Mouse (Mus musculus): Measurements from ENCODE around the gene Hdhd3.
A peak's percentile ranks its signal among the peaks of the same experiment; 100 is the strongest.
"Not testable (repeated sequence)": the region's sequence is repeated elsewhere in the genome, so short reads cannot be mapped to it uniquely, and the experiment has no call there.

Hdhd3 gene

DNA sequence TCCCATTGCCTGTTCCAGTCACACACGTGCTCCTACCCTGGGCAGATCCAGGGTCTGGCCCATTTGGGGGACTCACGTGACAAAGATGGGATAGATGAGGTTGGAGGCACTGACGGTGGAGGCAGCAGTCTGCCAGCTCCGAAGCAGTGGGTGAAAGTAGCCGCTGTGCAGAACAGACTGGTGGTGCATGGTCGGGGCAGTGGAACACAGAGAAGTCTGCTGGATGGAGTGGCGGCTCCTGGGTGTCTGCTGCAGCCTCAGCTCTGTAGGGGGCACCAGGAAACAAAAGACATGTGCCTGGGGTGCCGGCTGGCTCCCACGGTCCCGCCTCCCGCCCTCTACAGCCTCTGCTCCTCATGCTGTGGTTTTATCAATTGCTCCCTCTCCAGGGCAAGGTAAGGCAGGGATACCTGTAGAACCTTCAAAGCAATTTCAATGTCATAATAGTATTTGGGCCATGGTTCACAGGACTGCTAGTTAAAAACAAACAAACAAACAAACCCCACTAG is 10.8 kb upstream of the Hdhd3 start:
- peak; percentile 53 for DNase-seq (ENCODE audit: low read depth, low spot score)

DNA sequence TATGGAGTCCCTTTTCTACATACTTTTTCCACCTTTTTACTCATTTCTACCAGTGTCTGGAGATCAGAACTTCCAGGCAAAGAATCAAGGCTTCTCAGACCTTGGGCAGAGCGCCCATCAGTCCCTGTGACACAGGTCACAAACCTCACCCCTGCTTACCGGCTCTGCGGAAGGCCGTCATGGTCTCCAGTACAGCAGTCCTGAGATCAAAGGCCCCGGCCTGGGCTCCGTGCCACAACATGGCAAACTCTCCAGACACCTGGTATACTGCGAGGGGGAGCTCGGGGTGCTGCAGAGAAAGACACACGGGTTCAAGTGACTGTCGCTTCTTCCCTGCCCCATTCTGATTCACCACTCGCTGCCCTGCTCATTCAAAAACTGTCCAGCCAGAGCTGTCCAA is 6.7 kb upstream of the Hdhd3 start:
- no peak for DNase-seq (ENCODE audit: low read depth, low spot score)

- no peak for DNase-seq (ENCODE audit: low read depth, low spot score)
Observed at GRCm38 (mm10) chr4:62508839-62509238, 5.6 kb upstream of the Hdhd3 start.

- no peak for DNase-seq (ENCODE audit: low read depth, low spot score)
Observed at GRCm38 (mm10) chr4:62506798-62507197, 3.5 kb upstream of the Hdhd3 start.

DNA sequence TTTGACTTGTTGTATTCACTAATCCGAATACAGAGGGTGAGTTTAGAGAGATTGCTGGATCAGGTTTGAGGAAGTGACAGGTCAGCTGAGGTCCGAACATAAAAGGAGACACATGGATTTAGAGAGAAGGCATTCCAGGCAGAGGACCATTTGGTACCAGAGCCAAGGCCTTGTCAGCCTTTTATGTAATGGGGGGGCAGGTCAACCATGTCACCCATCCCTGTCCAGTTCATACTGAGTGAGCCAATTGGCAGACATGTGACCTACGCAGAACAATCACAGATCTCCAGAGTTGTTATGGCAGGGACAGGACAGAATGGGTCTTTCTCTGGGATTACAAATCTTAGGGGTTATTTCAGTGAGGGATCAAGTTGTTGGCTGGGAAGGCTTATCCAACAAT is 2.7 kb upstream of the Hdhd3 start:
- DNase-seq (ENCODE audit: low read depth, low spot score) = no peak

- DNase-seq (ENCODE audit: low read depth, low spot score) = no peak
Observed at GRCm38 (mm10) chr4:62502969-62503368, 298 bp downstream of the Hdhd3 start.

DNA sequence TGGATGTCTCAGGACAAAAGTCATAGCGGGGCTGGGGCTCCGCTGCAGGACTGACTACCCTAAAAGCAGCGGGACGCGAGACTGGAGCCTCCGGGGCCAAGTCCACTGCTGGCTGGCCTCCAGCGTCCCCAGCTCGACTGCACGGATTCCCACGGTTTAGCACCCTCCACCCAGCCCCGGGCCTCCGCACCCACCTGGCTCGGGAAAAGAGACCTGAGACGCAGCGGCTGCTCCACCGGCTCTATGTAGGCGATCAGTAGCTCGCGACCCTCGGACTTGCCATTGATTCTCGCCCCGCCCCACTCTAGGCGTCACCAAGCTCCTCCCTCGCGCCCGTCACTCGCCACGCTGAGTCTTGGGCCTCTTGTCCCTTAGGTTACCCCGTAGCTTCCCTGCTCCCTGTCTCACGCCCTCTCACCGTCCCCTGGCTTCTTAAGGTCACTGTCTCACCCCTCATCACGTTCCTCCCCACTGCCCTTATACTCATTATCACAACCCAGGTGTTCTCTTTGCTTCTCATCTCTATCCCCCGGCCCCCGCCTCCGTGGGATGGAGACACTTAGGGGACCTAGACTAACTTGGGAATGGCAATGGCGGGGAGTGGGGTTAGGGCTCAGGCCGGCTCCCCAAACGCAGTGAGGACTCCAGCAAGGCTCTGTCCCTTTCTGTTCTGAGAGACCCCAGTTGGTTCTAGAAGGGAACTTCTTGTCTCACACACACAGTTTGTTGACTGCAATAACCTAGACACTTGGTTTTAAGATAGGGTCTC is 1.1 kb downstream of the Hdhd3 start:
- peak; percentile 97 for DNase-seq (ENCODE audit: low read depth, low spot score)

GRCm38 (mm10) chr4:62501534-62501933 is 1.7 kb downstream of the Hdhd3 start:
- no peak for DNase-seq (ENCODE audit: low read depth, low spot score)

GRCm38 (mm10) chr4:62500799-62501198 is 2.5 kb downstream of the Hdhd3 start:
- no peak for DNase-seq (ENCODE audit: low read depth, low spot score)

GRCm38 (mm10) chr4:62496815-62497214 is 6.5 kb downstream of the Hdhd3 start:
- no peak for DNase-seq (ENCODE audit: low read depth, low spot score)

DNA sequence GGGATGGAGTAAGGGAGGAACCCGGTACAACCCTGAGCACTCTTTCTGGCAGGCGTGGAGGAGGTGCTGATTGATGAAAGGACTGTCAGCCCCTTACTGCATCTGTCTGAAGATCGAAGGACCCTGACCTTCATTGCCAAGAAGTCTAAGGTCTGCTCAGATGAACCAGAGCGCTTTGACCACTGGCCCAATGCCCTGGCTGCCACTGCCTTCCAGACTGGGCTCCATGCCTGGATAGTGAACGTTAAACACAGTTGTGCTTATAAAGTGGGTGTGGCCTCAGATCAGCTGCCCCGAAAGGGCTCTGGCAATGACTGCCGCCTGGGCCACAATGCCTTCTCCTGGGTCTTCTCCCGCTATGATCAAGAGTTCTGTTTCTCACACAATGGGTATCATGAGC is 7.3 kb downstream of the Hdhd3 start:
- no peak for DNase-seq (ENCODE audit: low read depth, low spot score)

- DNase-seq (ENCODE audit: low read depth, low spot score) = no peak
Observed at GRCm38 (mm10) chr4:62494230-62494629, 9.0 kb downstream of the Hdhd3 start.

DNA sequence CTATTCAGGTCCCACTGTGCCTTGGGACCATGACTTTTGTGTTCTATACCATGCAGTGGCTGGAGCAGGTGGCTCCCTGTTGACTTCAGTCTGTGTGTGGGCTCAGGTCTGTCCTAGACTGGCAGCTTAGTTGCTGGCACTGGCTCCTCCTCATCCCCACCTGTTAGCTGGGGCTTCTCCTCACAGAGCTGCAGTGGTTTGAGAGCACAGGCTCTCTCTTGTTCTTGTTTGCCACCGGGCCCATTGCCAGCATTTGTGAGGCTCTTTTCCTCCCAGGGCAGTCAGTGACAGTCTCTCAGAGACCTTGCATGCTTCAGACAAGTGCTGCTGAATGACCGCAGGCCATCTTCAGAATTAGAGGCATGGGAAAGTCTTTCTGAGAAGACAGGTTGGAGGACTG is 10.6 kb downstream of the Hdhd3 start:
- no peak for DNase-seq (ENCODE audit: low read depth, low spot score)

DNA sequence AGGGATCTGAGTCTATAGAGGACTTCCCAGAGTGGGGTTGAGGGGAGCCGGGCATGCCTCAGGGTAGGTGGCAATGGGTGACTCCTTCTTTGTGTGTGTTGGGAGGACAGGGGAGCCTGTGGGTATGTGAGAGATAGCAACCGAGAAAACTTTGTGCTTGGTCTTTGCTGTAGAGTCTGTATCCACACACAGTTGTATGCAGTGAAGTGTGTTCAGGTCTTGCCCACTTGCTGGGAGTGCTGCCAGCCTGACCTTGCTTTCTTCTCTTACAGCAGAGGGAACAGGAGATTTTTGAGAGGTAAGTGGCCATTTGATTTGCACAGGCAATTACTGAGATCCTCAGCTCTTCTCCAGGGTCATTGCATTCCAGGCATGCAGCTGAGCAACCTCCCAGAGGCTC is 15.4 kb downstream of the Hdhd3 start:
- DNase-seq (ENCODE audit: low read depth, low spot score) = no peak

DNA sequence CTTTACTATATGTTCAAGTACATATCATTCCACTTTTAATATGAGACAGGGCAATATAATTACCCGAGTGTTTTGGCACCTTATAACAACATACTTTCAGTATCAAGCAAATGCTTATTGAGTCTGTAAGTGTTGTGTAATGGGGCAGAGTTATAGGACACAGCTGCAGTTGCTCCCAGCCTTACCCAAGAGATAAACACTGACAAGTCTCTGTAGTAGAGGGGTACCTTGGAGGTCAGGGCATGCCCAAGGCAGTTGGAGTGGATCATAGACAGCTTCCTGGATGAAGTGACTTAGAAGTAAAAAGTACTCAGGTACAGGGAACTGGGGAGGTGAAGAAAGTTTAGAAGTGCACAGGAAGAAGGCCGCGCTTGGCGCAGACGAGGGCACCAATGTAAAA is 16.1 kb downstream of the Hdhd3 start:
- no peak for DNase-seq (ENCODE audit: low read depth, low spot score)

DNA sequence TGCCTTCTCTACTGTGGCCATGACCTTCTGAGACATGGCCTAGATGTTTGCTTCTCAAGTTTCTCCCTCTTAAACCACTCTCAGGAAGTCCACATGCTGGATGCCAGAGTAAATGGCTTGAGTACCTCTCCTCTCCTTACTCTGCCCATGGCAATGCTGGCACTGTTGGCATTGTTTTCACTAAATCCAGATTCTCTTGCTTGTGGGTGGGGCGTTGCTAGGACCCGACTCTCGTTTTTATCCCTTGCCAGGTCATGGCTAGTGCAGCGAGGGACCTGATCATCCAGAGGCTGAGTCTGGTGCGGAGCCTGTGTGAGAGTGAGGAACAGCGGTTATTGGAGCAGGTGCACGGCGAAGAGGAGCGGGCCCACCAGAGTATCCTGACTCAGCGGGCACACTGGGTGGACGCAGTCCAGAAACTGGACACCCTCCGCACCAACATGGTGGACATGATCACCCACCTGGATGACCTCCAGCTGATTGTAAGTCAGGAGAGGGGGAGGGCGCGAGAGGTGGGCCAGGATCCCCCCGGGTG is 17.0 kb downstream of the Hdhd3 start:
- no peak for DNase-seq (ENCODE audit: low read depth, low spot score)

DNA sequence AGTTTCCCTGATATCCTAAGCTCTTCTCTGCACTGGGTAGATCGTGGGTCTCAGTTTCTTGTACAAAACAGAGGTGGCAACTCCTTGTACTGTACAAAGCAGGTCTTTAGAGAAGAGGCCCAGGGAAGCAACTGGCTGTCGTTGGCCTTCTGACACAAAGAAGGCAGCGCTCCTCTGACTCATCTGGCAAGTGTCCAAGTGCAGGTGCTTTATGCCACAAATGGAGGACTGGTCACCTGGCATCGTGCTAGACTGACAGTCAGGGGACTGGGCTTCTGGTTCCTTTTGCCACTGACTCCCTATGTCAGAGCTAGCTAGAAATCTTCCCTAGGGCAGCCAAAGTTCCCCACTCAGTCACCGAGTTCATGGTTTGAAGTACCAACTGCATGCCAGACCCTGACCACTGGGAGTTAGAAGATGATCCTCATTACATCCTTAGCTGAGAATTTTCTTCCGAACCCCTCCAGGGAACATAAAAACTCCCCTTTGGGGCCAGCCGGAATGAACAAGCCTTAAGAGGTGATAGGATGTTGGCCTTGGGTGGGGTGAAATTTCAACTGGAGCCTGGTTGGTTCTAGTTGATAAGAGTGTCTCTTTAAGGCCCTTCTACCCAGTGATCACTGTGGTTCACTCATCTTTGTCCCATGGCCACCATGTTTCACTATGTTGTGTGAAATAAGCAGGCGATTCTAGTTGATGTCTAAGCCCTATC is 17.7 kb downstream of the Hdhd3 start:
- no peak for DNase-seq (ENCODE audit: low read depth, low spot score)

DNA sequence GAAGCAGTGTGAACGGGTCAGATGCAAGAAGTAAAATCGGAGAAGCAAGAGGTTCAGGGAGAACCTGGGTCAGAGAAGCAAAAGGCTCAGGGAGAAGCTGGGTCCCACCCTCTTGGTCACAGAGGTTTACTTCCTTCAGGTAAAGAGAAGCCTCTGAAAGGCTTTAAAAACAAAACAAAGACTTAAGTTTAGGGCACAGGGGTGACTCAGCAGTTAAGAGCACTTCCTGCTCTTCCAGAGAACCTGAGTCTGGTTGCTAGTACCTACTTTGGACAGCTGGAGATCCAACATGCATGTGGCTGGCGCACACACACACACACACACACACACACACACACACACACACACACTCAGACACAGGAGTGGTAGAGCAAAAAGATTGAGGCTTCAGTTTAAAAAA is 18.3 kb downstream of the Hdhd3 start:
- DNase-seq (ENCODE audit: low read depth, low spot score) = no peak

- no peak for DNase-seq (ENCODE audit: low read depth, low spot score)
Observed at GRCm38 (mm10) chr4:62480709-62481605, 22.3 kb downstream of the Hdhd3 start.

DNA sequence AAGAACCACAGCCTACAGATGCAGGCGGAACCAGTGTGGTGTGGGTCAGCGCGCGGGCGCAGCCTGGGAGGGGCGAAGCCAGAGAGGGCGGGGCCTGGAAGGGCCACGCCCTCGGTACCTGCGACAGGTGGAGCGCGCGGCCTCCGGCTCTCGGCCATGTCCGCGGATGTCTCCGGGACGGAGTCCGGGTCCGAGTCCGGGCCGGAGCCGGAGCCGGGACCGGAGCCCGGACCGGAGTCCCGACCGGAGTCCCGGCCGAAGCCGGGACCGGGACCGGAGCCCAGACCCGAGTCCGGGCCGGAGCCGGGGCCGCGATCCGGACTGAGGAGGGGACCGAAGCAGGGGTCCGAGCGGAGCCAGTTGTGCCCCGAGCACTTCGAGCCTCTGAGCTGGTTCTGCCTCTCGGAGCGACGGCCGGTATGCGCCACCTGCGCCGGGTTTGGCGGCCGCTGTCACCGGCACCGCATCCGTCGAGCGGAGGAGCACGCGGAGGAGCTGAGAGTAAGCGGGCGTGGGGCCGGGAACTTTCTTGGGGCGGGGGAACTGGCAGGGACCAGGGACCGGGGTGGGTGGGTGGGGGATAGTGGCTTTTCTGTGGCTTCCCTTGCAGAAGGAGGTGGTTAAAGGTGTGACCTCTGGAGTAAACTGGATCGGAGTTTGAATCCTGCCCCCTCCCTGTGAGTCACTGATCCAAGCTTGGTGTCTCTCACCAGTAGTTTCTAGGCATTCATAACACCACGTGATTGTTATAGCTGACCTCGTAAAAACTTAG is 23.1 kb downstream of the Hdhd3 start, which contains the start of gene Bspry:
TSS of gene Bspry (plus strand) at position 117 of the 772 bp plus-strand sequence.
- DNase-seq (ENCODE audit: low read depth, low spot score) = peak; percentile 80

DNA sequence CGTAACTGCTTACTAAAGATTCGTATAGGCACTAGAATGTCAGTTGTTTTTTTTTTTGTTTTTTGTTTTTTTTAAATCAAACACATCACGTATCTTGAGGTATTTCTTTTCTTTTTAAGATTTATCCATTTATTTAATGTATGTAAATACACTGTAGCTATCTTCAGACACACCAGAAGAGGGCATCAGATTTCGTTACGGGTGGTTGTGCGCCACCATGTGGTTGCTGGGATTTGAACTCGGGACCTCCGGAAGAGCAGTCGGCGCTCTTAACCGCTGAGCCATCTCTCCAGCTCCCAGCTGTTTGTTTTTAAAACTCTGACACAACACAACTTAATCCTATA is 23.7 kb downstream of the Hdhd3 start:
- DNase-seq (ENCODE audit: low read depth, low spot score) = not testable (repeated sequence)

All from R1 (cell line).